Mouse (Mus musculus) urinary bladder, postnatal 36 days (tissue): ENCODE data around the gene Six6.

ENCODE experiments used
- DNase-seq, 2 experiments: peaks; one replicate each; pipeline ENCODE4 v3.0.0; 2022; ENCODE audit warnings: low spot score in 2 of 2, mixed read lengths in 1 of 2

The Six6 gene

DNA sequence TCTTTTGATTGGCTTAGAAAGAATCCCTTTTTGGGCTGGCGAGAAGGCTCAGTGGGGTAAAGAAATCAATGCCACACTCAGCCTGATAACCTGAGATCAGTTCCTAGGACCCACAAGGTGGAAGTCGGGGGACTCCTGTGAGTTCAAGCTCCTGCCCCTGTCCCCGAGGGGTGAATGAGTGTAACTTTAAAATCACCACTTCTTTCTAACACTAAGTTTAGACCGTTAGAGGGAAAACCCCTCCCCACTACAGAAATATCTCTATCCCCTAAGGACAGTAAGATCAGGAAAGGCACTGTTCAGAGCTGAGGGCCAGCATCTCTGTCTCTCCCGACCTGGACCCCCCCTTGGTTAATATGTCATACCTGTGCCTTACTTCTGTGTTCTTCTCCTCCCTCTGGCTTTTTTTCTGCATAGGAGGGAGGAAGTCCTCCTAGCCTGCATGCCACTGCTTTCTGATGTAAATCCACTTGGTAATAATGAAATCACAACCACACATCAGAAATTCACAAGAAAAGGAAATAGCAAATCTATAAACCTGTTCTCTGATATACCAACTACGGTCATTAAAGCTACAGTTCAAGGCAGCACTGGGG, 18.2 kb downstream of the Six6 start:
- no peak for DNase-seq

GRCm38 (mm10) chr12:72958446-72958845, 18.8 kb downstream of the Six6 start:
- no peak for DNase-seq

DNA sequence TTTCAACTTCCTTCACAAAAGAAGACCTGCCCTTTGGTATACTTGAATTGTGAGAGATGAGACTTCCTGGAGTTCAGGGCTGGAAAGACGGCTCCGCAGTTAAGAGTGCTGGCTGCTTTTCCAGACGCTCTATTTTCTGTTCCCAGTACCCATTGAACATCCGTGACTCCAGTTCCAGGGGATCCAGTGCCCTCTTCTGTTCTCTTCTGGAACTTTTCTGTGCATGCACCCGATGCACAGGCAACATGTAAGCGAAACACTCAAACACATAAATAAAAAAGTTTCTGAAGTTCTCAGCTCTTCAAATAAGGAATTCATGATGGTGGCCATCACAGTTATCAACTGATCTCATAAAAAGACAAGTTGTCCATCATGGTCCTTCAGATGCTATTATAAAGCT, 23.1 kb downstream of the Six6 start:
- no peak for DNase-seq

GRCm38 (mm10) chr12:72967541-72967940, 27.8 kb downstream of the Six6 start:
- DNase-seq, result no peak

DNA sequence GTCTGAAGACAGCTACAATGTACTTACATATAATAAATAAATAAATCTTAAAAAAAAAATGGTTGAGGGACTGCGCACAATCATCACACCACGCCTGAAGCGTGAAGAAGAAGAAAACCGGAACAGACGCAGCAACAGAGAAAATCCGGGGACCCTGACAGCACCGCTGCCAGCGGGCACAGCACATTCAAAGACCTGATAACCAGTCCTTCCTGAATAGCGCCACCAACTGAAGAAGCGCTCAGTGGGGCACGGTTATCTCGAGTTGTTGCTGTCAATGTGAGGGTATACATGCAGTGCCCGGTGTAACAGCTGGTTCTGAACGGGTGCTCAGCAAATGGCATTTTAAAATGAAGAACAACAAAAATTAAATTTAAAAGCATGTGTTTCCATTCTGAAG, 30.9 kb downstream of the Six6 start:
- no peak for DNase-seq

GRCm38 (mm10) chr12:72973161-72973560, 33.5 kb downstream of the Six6 start:
- peak; percentile 28 to 30 for DNase-seq

- DNase-seq, result no peak
Measured at GRCm38 (mm10) chr12:72976172-72976571, 36.5 kb downstream of the Six6 start.

GRCm38 (mm10) chr12:72976718-72977117, 37.0 kb downstream of the Six6 start:
- peak; percentile 42 to 73 for DNase-seq

DNA sequence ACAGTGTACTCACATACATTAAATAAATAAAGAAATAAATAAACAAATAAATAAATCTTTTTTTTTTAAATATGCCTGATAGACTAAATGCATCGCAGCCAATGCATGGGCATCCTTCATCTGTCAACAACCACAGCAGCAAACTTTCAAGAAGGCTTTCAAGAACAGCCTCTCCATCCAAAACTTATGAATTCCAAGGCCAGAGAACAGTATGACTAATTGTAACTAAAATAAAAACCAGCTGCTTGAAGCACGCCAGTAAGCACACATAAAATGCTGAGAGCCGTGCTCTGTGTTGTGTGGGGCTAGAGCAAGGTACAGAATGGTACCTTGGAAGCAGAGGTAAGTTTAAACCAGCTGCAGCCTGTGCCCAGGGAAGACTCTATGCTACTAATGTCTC, 38.2 kb downstream of the Six6 start:
- DNase-seq, result no peak

DNA sequence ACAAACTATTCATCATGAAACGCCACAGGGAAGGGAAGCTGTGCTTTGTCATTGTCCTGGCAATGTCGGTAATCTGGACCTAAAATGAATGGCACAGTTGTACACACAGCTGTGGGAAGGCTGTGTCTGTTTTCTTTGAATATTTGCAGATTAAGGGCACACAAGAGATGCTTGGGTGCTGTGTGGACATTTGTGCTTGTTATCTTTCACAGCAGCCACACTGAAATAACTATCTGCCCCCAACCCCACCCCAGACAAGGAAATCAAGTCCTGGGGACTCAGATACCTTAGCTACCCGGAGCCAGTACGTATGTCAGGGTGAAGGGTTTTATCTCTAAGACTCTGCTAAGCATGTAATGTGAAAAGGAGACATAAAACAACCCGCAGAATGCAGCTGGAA, 39.5 kb downstream of the Six6 start:
- DNase-seq, result no peak

DNA sequence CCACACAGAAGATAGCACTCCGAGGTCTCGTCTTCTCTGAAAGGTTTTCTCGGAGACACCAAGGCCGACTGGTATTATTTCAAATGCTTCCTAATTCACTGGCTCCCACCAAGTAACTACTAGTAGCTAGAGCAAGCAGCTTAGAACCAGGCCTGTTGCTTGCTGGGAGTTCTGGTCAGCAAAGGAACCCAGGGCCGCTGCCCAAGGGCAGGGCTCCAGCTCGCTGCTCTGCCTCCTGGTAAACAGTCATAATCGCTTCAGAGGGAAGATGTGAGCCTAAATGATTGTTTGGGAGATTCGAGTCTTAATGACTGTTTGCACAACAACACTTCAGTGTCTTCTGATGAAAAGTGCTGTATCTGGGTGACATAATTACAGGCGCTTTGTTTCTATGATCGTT, 42.9 kb downstream of the Six6 start:
- DNase-seq, result peak in 1 of 2 experiments; percentile 9

DNA sequence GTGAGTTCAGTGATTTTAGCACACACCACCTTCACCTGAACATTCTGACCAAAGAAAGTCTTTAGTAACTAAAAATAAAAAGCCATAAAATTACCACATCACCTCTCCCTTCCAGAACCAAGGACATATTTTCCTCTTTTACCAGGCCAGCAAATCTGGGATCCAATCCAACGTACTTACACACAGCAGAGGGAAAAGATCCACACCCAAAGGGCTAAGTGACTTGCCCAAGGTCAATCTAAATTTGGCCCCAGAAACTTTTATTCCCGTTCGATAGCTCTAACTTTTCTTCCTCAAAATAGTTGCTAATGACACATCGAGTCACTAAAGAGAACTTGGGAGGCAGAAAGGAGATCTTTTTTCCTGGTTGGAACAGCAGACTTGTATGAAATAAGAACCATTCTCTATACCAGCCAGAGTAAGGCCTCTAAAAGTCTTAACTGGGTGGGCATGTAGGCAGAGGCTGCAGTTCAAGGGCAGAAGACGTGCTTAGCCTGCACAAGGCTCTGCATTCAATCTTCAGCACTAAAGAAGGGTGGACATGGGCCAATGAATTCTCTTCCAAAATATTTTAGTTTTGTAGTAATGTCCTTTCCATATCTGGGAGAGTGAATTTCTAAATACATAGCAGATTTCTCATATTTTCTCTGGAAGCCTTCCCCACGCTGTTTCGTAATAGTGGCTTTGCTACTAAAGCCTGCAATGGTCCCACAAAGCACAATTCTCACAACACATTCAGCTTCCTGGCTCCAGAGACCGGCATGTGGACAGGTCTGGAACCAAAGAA, 43.6 kb downstream of the Six6 start:
- peak in 1 of 2 experiments; percentile 39 for DNase-seq
